ENCODE assay signal across 17 mouse cellular contexts in genomic region chr7:38218631-38219367, GRCm38 (mm10). TPM values are rescaled to one million over a fixed set of nuclear protein-coding genes. Genes with fewer than 3 reads are reported as not detected.
DNase-seq lines count a peak whose midpoint lies in the region; ATAC-seq and TF ChIP-seq lines count a peak whose summit lies in the region.
"Had no signal": no experiment of that assay in that cellular context is flagged by ENCODE, and none has a peak within 500 bp of the region (broad histone marks: within the 10 kb centered on the region; RNA-seq: fewer than 3 reads in every experiment).

No protein-coding gene starts in this region.

- no peak overlapping the region for H3K9ac ChIP-seq in heart, postnatal 0 days (replicated peaks; ENCODE audit: low read depth, low read length)
- H3K9ac ChIP-seq in heart, adult 2 months (ENCODE audit: low read depth, low read length) = no peak overlapping the region
- H3K9ac ChIP-seq: liver, postnatal 0 days had no signal

- H3K27ac ChIP-seq in heart, postnatal 0 days (ENCODE audit: low read depth) = peak overlapping the region; percentile 93
- no peak overlapping the region; the same call in 1 of the 2 replicates for H3K27ac ChIP-seq in heart, adult 2 months
- H3K27ac ChIP-seq in olfactory bulb, adult 2 months (ENCODE audit: insufficient read depth, low read depth, low read length) = 0 out of 2 replicates have a peak overlapping the region, but pooled peaks have one; percentile 26
- H3K27ac ChIP-seq: heart, embryonic 10.5 days; macrophage had no signal

- 71% methylated on average over 8 of the region's 8 CpGs for WGBS in heart, postnatal 0 days
- WGBS in heart, adult 2 months = 64% methylated on average over 8 of the region's 8 CpGs
- 72% methylated on average over 8 of the region's 8 CpGs for WGBS in olfactory bulb, adult 2 months

- DNase-seq in cerebellum, adult 9-11 months = peak; percentile 49
- DNase-seq in cerebellum, adult 11 months = no peak
- DNase-seq in heart, postnatal 0 days (ENCODE audit: low spot score) = no peak
- no peak for DNase-seq in heart, adult 2 months
- peak; percentile 76 for DNase-seq in left cerebral cortex, postnatal 4 days
- no peak for DNase-seq in left cerebral cortex, adult 18-20 months (ENCODE audit: low spot score in 2 of 2)
- DNase-seq: adrenal gland, adult 8-10 months; heart, postnatal 36 days; liver, postnatal 0 days; right cerebral cortex, postnatal 4 days; thymus, postnatal 25 days had no signal

- no peaks in the 10 kb centered on the region for H3K9me3 ChIP-seq in heart, postnatal 0 days (replicated peaks; ENCODE audit: control insufficient read depth, low read length)
- H3K9me3 ChIP-seq: heart, embryonic 10.5 days had no signal

- ATAC-seq in heart, postnatal 0 days (ENCODE audit: insufficient read depth, low read depth) = no peak
- ATAC-seq: forebrain, embryonic 14.5 days; liver, postnatal 0 days had no signal

- no peak for TF ChIP-seq CTCF in heart, postnatal 0 days (IDR thresholded peaks at IDR 0.05; ENCODE audit: low read depth)
- TF ChIP-seq CTCF in heart, adult 2 months (IDR thresholded peaks at IDR 0.05) = no peak
- TF ChIP-seq CTCF in olfactory bulb, adult 2 months (IDR thresholded peaks at IDR 0.05; ENCODE audit: insufficient read depth, low read depth, low read length) = no peak

- H3K4me2 ChIP-seq in heart, postnatal 0 days (ENCODE audit: low read depth, low read length) = no peak overlapping the region
- H3K4me2 ChIP-seq: midbrain, embryonic 11.5 days had no signal

- no peak for TF ChIP-seq POLR2A in heart, adult 2 months (IDR thresholded peaks at IDR 0.05; ENCODE audit: insufficient read depth, low read depth, low read length)
- TF ChIP-seq POLR2A in olfactory bulb, adult 2 months (IDR thresholded peaks at IDR 0.05; ENCODE audit: insufficient read depth, low read depth, low read length) = no peak

- H3K27me3 ChIP-seq in heart, postnatal 0 days (ENCODE audit: control insufficient read depth, insufficient read depth, low read length) = no peaks in the 10 kb centered on the region
- H3K27me3 ChIP-seq in heart, adult 2 months (ENCODE audit: control insufficient read depth, insufficient read depth, low read length) = no peaks in the 10 kb centered on the region

- H3K4me1 ChIP-seq in heart, postnatal 0 days (ENCODE audit: control insufficient read depth, insufficient read depth) = peaks cover 45% of the 10 kb centered on the region
- peaks cover 20% of the 10 kb centered on the region for H3K4me1 ChIP-seq in heart, adult 2 months (ENCODE audit: control insufficient read depth, insufficient read depth, low read length)
- peaks cover 18% of the 10 kb centered on the region for H3K4me1 ChIP-seq in olfactory bulb, adult 2 months (ENCODE audit: control insufficient read depth, insufficient read depth, low read length)

- no peaks in the 10 kb centered on the region for H3K79me2 ChIP-seq in heart, adult 2 months (replicated peaks; ENCODE audit: control insufficient read depth, insufficient read depth, low read length)

- H3K4me3 ChIP-seq in heart, postnatal 0 days (ENCODE audit: low read depth, low read length) = no peak overlapping the region
- no peak overlapping the region for H3K4me3 ChIP-seq in heart, adult 2 months
- H3K4me3 ChIP-seq in olfactory bulb, adult 2 months (ENCODE audit: insufficient read depth, low read depth, low read length) = no peak overlapping the region
- H3K4me3 ChIP-seq: erythroblast, embryonic 14.5 days; heart, embryonic 10.5 days had no signal

- H3K36me3 ChIP-seq in heart, postnatal 0 days (replicated peaks; ENCODE audit: control insufficient read depth, insufficient read depth, low read length) = peaks cover 33% of the 10 kb centered on the region
- H3K36me3 ChIP-seq in heart, adult 2 months (ENCODE audit: control insufficient read depth, insufficient read depth, low read length) = peaks cover 8% of the 10 kb centered on the region; the same call in 1 of the 2 replicates

- intact Hi-C loops in heart, adult 2 months (cut with DNase I) = no loop called here
- intact Hi-C loops in left cerebral cortex, postnatal 4 days (cut with DNase I) = no loop called here

- TF ChIP-seq EP300 in heart, postnatal 0 days (IDR thresholded peaks at IDR 0.05; ENCODE audit: low read depth) = no peak
- TF ChIP-seq EP300 in heart, adult 2 months (IDR thresholded peaks at IDR 0.05; ENCODE audit: insufficient read depth, low read depth, low read length) = no peak

RNA-seq across cellular contexts. Expression of gene Plekhf1, which starts 9.0 kb away (rescaled TPM):
- total RNA-seq in heart, postnatal 0 days (2014; rRNA removed; ENCODE audit: low replicate concordance) = 6.3 and 17.5 TPM in 2 replicates
- polyA plus RNA-seq in heart, postnatal 0 days (2015; fragmentation: Nextera tagmentation; extraction: Ambion mirVana) = 6.6 and 8.6 TPM in 2 replicates
- 10 to 100 TPM in 1 of 2 experiments, 1 to 10 TPM in 1; 9.3 to 14.6 TPM for total RNA-seq in heart, adult 2 months (2021)
- 8.6 and 8.9 TPM in 2 replicates for polyA plus RNA-seq in heart, adult 2 months (2012; rRNA removed)
- total RNA-seq in left cerebral cortex, postnatal 4 days (2021) = under 1 TPM; 0.38 to 0.44 TPM
- 1 to 10 TPM; 1.5 to 1.7 TPM for total RNA-seq in left cerebral cortex, adult 18-20 months (2021)
- not detected in 2 replicates for polyA plus RNA-seq in olfactory bulb, adult 2 months (2012; ENCODE audit: insufficient read depth, insufficient read length, low replicate concordance, missing spikeins)

RNA-seq across cellular contexts. Expression of gene 1600014C10Rik, which starts 35.8 kb away (rescaled TPM):
- 15.9 and 17.5 TPM in 2 replicates for total RNA-seq in heart, postnatal 0 days (2014; rRNA removed; ENCODE audit: low replicate concordance)
- polyA plus RNA-seq in heart, postnatal 0 days (2015; fragmentation: Nextera tagmentation; extraction: Ambion mirVana) = 16.5 and 19.1 TPM in 2 replicates
- 10 to 100 TPM; 31.6 to 32.0 TPM for total RNA-seq in heart, adult 2 months (2021)
- polyA plus RNA-seq in heart, adult 2 months (2012; rRNA removed) = 29.3 and 50.6 TPM in 2 replicates
- 10 to 100 TPM; 15.5 to 16.5 TPM for total RNA-seq in left cerebral cortex, postnatal 4 days (2021)
- 10 to 100 TPM; 24.5 to 26.3 TPM for total RNA-seq in left cerebral cortex, adult 18-20 months (2021)
- not detected in 2 replicates for polyA plus RNA-seq in olfactory bulb, adult 2 months (2012; ENCODE audit: insufficient read depth, insufficient read length, low replicate concordance, missing spikeins)
- polyA plus RNA-seq: erythroblast, embryonic 14.5 days had no signal

RNA-seq across cellular contexts. Expression of gene Pop4, which starts 52.4 kb away (rescaled TPM):
- 27.7 and 29.2 TPM in 2 replicates for total RNA-seq in heart, postnatal 0 days (2014; rRNA removed; ENCODE audit: low replicate concordance)
- 26.3 TPM in 2 replicates for polyA plus RNA-seq in heart, postnatal 0 days (2015; fragmentation: Nextera tagmentation; extraction: Ambion mirVana)
- total RNA-seq in heart, adult 2 months (2021) = 10 to 100 TPM in 1 of 2 experiments, 1 to 10 TPM in 1; 9.2 to 10.8 TPM
- 6.8 and 10.0 TPM in 2 replicates for polyA plus RNA-seq in heart, adult 2 months (2012; rRNA removed)
- 10 to 100 TPM; 43.3 to 44.2 TPM for total RNA-seq in left cerebral cortex, postnatal 4 days (2021)
- 10 to 100 TPM; 18.9 to 23.6 TPM for total RNA-seq in left cerebral cortex, adult 18-20 months (2021)
- not detected in 2 replicates for polyA plus RNA-seq in olfactory bulb, adult 2 months (2012; ENCODE audit: insufficient read depth, insufficient read length, low replicate concordance, missing spikeins)

Comparison
In these comparisons a context has a peak if more than half of its experiments do, and no peak if none do; other contexts are left out.
1. DNase-seq: peak in cerebellum, adult 9-11 months (single experiment) and left cerebral cortex, postnatal 4 days (single experiment); none in cerebellum, adult 11 months (single experiment), heart, postnatal 0 days (single experiment), heart, adult 2 months (0 of 2) and left cerebral cortex, adult 18-20 months (0 of 2).